Mouse (Mus musculus): ENCODE results near the gene Gmfb. TPM values are rescaled to one million over a fixed set of nuclear protein-coding genes. Genes with fewer than 3 reads are reported as not detected.

Gmfb gene
- total RNA-seq, 4 experiments from 2014 or later: 118 to 172 (median 163) TPM

Other genes starting within 250 kb of the Gmfb start
- 1 to 10 TPM in 1 of 4 experiments, under 1 TPM in 3; 0.24 to 1.4 (median 0.68) TPM for gene Cdkn3, start 61.7 kb downstream of the Gmfb start, total RNA-seq (2022)
- 100 to 1,000 TPM; 106 to 135 (median 109) TPM for gene Cnih1, start 33.8 kb downstream of the Gmfb start, total RNA-seq (2022)
- gene Cgrrf1, start 9.9 kb upstream of the Gmfb start, total RNA-seq (2022): 10 to 100 TPM; 45.7 to 61.9 (median 57.2) TPM
- 10 to 100 TPM; 22.1 to 27.0 (median 25.8) TPM for gene Samd4, start 60.6 kb upstream of the Gmfb start, total RNA-seq (2022)